Mouse (Mus musculus): ENCODE results near the gene Plcb1. TPM values are rescaled to one million over a fixed set of nuclear protein-coding genes. Genes with fewer than 3 reads are reported as not detected.
"Not testable (repeated sequence)": the region's sequence is repeated elsewhere in the genome, so short reads cannot be mapped to it uniquely, and the experiment has no call there.

Plcb1 gene
- polyA plus RNA-seq, 1 experiment from 2014 or later = 34.5 TPM

GRCm38 (mm10) chr2:135362948-135363347 lies 577.1 kb downstream of the Plcb1 start:
- no peak for ATAC-seq (ENCODE audit: low FRiP score, low TSS enrichment)
- H3K9ac ChIP-seq (ENCODE audit: low read depth, low read length) = no peak overlapping the region
- no peaks in the 10 kb centered on the region for H3K27me3 ChIP-seq (ENCODE audit: control insufficient read depth, insufficient read depth, low read length)
- H3K9me3 ChIP-seq (ENCODE audit: control insufficient read depth, low read length) = no peaks in the 10 kb centered on the region
- no peaks in the 10 kb centered on the region for H3K4me1 ChIP-seq (ENCODE audit: control insufficient read depth, insufficient read depth, low read length)
- no peak overlapping the region for H3K4me3 ChIP-seq (ENCODE audit: low read length)
- WGBS = 88% methylated on average over 5 of the region's 5 CpGs
- H3K27ac ChIP-seq (ENCODE audit: low read depth, low read length) = no peak overlapping the region
- H3K4me2 ChIP-seq (replicated peaks; ENCODE audit: low read depth, low read length) = no peak overlapping the region
- H3K36me3 ChIP-seq (ENCODE audit: control insufficient read depth, insufficient read depth, low read length) = no peaks in the 10 kb centered on the region

DNA sequence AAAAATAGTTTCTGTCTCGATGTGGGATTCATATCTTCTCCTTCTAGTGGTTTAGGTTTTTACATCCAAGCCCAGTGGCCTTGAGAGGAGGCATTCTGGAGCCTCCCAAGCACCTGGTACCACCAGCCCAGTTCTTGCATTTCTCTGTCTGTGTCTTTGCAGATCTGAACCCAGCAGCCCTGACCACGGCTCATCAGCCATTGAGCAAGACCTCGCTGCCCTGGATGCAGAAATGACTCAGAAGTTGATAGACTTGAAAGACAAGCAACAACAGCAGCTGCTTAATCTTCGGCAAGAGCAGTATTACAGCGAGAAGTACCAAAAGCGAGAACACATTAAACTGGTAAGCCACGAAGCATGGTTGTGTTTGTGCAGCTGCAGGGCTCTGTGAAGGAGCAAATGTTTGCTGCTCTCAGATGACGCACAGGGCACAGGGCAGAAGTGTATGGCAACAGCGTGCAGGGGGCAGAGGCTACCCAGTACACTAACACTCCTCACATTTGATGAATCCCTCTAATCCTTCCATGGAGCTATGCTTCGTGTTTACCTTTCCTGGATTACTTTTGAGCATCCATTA lies 584.5 kb downstream of the Plcb1 start:
- Histone ChIP-seq H3K4me1 (ENCODE audit: control insufficient read depth, insufficient read depth, low read length) (no peaks in the 10 kb centered on the region), H3K4me2 (replicated peaks; ENCODE audit: low read depth, low read length) (no peak overlapping the region), H3K9me3 (ENCODE audit: control insufficient read depth, low read length) (no peaks in the 10 kb centered on the region), H3K27me3 (ENCODE audit: control insufficient read depth, insufficient read depth, low read length) (no peaks in the 10 kb centered on the region), H3K4me3 (ENCODE audit: low read length) (no peak overlapping the region), H3K36me3 (ENCODE audit: control insufficient read depth, insufficient read depth, low read length) (no peaks in the 10 kb centered on the region), H3K9ac (ENCODE audit: low read depth, low read length) (no peak overlapping the region), H3K27ac (ENCODE audit: low read depth, low read length) (no peak overlapping the region)
- peak; percentile 80 for ATAC-seq (ENCODE audit: low FRiP score, low TSS enrichment)
- 32% methylated on average over 10 of the region's 10 CpGs for WGBS

GRCm38 (mm10) chr2:135380796-135381195 lies 594.9 kb downstream of the Plcb1 start:
- not testable (repeated sequence) for H3K9me3 ChIP-seq (ENCODE audit: control insufficient read depth, low read length); H3K27me3 ChIP-seq (ENCODE audit: control insufficient read depth, insufficient read depth, low read length); H3K9ac ChIP-seq (ENCODE audit: low read depth, low read length); H3K4me3 ChIP-seq (ENCODE audit: low read length); H3K4me2 ChIP-seq (replicated peaks; ENCODE audit: low read depth, low read length); H3K27ac ChIP-seq (ENCODE audit: low read depth, low read length); H3K36me3 ChIP-seq (ENCODE audit: control insufficient read depth, insufficient read depth, low read length); H3K4me1 ChIP-seq (ENCODE audit: control insufficient read depth, insufficient read depth, low read length); ATAC-seq (ENCODE audit: low FRiP score, low TSS enrichment)
- 26% methylated on average over 7 of the region's 7 CpGs for whole genome bisulfite sequencing

- ATAC-seq (ENCODE audit: low FRiP score, low TSS enrichment) = no peak
- H3K4me2 ChIP-seq (replicated peaks; ENCODE audit: low read depth, low read length) = no peak overlapping the region
- H3K27ac ChIP-seq (ENCODE audit: low read depth, low read length) = no peak overlapping the region
- WGBS = 88% methylated on average over 1 of the region's 1 CpGs
- H3K9me3 ChIP-seq (ENCODE audit: control insufficient read depth, low read length) = no peaks in the 10 kb centered on the region
- H3K36me3 ChIP-seq (ENCODE audit: control insufficient read depth, insufficient read depth, low read length) = no peaks in the 10 kb centered on the region
- H3K4me3 ChIP-seq (ENCODE audit: low read length) = no peak overlapping the region
- no peak overlapping the region for H3K9ac ChIP-seq (ENCODE audit: low read depth, low read length)
- H3K4me1 ChIP-seq (ENCODE audit: control insufficient read depth, insufficient read depth, low read length) = no peaks in the 10 kb centered on the region
- H3K27me3 ChIP-seq (ENCODE audit: control insufficient read depth, insufficient read depth, low read length) = no peaks in the 10 kb centered on the region
Observed at GRCm38 (mm10) chr2:135381396-135381795, 595.5 kb downstream of the Plcb1 start.

DNA sequence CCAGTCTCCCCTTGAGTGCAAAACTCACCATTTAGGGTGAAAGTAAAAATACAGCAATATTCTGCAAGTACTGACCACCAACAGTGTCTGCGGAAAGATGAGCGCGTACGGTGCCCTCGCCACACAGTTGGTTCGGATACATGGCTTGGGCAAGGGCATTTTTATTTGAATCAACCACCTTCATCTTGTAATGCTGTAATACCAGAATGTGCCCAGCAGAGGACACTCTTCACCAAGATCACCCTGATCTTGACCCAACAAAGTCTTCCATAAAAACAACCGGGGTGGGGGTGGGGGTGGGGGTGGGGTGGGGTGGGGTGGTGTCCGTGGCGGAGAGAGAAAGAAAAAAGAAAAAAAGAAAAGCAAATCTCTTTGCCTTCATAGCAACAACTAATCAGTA lies 602.1 kb downstream of the Plcb1 start:
- H3K4me1 ChIP-seq (ENCODE audit: control insufficient read depth, insufficient read depth, low read length) = no peaks in the 10 kb centered on the region
- H3K4me2 ChIP-seq (replicated peaks; ENCODE audit: low read depth, low read length) = no peak overlapping the region
- H3K9ac ChIP-seq (ENCODE audit: low read depth, low read length) = no peak overlapping the region
- H3K36me3 ChIP-seq (ENCODE audit: control insufficient read depth, insufficient read depth, low read length) = no peaks in the 10 kb centered on the region
- ATAC-seq (ENCODE audit: low FRiP score, low TSS enrichment) = no peak
- no peak overlapping the region for H3K27ac ChIP-seq (ENCODE audit: low read depth, low read length)
- H3K4me3 ChIP-seq (ENCODE audit: low read length) = no peak overlapping the region
- no peaks in the 10 kb centered on the region for H3K9me3 ChIP-seq (ENCODE audit: control insufficient read depth, low read length)
- 54% methylated on average over 9 of the region's 9 CpGs for WGBS
- no peaks in the 10 kb centered on the region for H3K27me3 ChIP-seq (ENCODE audit: control insufficient read depth, insufficient read depth, low read length)

- no peak for ATAC-seq (ENCODE audit: low FRiP score, low TSS enrichment)
- no peaks in the 10 kb centered on the region for H3K27me3 ChIP-seq (ENCODE audit: control insufficient read depth, insufficient read depth, low read length)
- no peaks in the 10 kb centered on the region for H3K9me3 ChIP-seq (ENCODE audit: control insufficient read depth, low read length)
- no peak overlapping the region for H3K4me3 ChIP-seq (ENCODE audit: low read length)
- 81% methylated on average over 3 of the region's 3 CpGs for WGBS
- H3K4me1 ChIP-seq (ENCODE audit: control insufficient read depth, insufficient read depth, low read length) = no peaks in the 10 kb centered on the region
- no peak overlapping the region for H3K9ac ChIP-seq (ENCODE audit: low read depth, low read length)
- H3K36me3 ChIP-seq (ENCODE audit: control insufficient read depth, insufficient read depth, low read length) = no peaks in the 10 kb centered on the region
- no peak overlapping the region for H3K27ac ChIP-seq (ENCODE audit: low read depth, low read length)
- H3K4me2 ChIP-seq (replicated peaks; ENCODE audit: low read depth, low read length) = no peak overlapping the region
Observed at GRCm38 (mm10) chr2:135394698-135395097, 608.8 kb downstream of the Plcb1 start.

- Histone ChIP-seq H3K4me3 (ENCODE audit: low read length) (no peak overlapping the region), H3K36me3 (ENCODE audit: control insufficient read depth, insufficient read depth, low read length) (no peaks in the 10 kb centered on the region), H3K27ac (ENCODE audit: low read depth, low read length) (no peak overlapping the region), H3K4me2 (replicated peaks; ENCODE audit: low read depth, low read length) (no peak overlapping the region), H3K4me1 (ENCODE audit: control insufficient read depth, insufficient read depth, low read length) (no peaks in the 10 kb centered on the region), H3K9me3 (ENCODE audit: control insufficient read depth, low read length) (no peaks in the 10 kb centered on the region), H3K27me3 (ENCODE audit: control insufficient read depth, insufficient read depth, low read length) (no peaks in the 10 kb centered on the region), H3K9ac (ENCODE audit: low read depth, low read length) (no peak overlapping the region)
- no peak for ATAC-seq (ENCODE audit: low FRiP score, low TSS enrichment)
- 91% methylated on average over 3 of the region's 3 CpGs for whole genome bisulfite sequencing
Observed at GRCm38 (mm10) chr2:135396375-135396774, 610.5 kb downstream of the Plcb1 start.

- Histone ChIP-seq H3K9me3 (ENCODE audit: control insufficient read depth, low read length) (no peaks in the 10 kb centered on the region), H3K27ac (ENCODE audit: low read depth, low read length) (no peak overlapping the region), H3K36me3 (ENCODE audit: control insufficient read depth, insufficient read depth, low read length) (no peaks in the 10 kb centered on the region), H3K4me1 (ENCODE audit: control insufficient read depth, insufficient read depth, low read length) (no peaks in the 10 kb centered on the region), H3K4me2 (replicated peaks; ENCODE audit: low read depth, low read length) (no peak overlapping the region), H3K9ac (ENCODE audit: low read depth, low read length) (no peak overlapping the region), H3K4me3 (ENCODE audit: low read length) (no peak overlapping the region), H3K27me3 (ENCODE audit: control insufficient read depth, insufficient read depth, low read length) (no peaks in the 10 kb centered on the region)
- ATAC-seq (ENCODE audit: low FRiP score, low TSS enrichment) = no peak
- 96% methylated on average over 2 of the region's 2 CpGs for WGBS
Observed at GRCm38 (mm10) chr2:135397970-135398369, 612.1 kb downstream of the Plcb1 start.

DNA sequence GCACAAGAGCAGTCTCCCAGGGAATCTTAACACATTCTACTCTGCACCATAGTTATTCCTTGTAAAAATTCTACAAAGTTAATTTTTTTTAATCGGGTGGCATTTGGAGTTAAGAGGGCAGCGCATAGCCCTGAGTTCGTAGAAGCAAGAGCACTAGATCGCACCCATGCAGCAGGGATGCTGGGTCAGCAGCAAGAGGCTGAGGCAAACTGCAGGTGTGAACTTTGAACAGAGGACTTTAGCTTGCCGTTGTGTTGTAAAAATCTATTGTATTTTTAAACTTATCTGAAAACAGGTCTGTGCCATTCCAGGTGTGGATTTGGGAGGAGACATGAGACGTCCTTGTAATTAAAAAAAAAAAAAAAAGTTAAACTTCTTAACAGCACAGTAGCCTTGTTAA lies 613.9 kb downstream of the Plcb1 start:
- no peaks in the 10 kb centered on the region for H3K9me3 ChIP-seq (ENCODE audit: control insufficient read depth, low read length)
- ATAC-seq (ENCODE audit: low FRiP score, low TSS enrichment) = no peak

More for the DNA sequence above, 613.9 kb downstream of the Plcb1 start:
- no peaks in the 10 kb centered on the region for H3K4me1 ChIP-seq (ENCODE audit: control insufficient read depth, insufficient read depth, low read length)
- WGBS = 88% methylated on average over 6 of the region's 6 CpGs
- H3K27ac ChIP-seq (ENCODE audit: low read depth, low read length) = no peak overlapping the region
- H3K27me3 ChIP-seq (ENCODE audit: control insufficient read depth, insufficient read depth, low read length) = no peaks in the 10 kb centered on the region
- no peak overlapping the region for H3K9ac ChIP-seq (ENCODE audit: low read depth, low read length)
- H3K36me3 ChIP-seq (ENCODE audit: control insufficient read depth, insufficient read depth, low read length) = no peaks in the 10 kb centered on the region
- no peak overlapping the region for H3K4me2 ChIP-seq (replicated peaks; ENCODE audit: low read depth, low read length)
- no peak overlapping the region for H3K4me3 ChIP-seq (ENCODE audit: low read length)

Measured in kidney, embryonic 14.5 days (tissue).